Mouse (Mus musculus) liver, embryonic 16.5 days (tissue): Measurements from ENCODE around the gene Itfg1. TPM values are rescaled to one million over a fixed set of nuclear protein-coding genes. Genes with fewer than 3 reads are reported as not detected.

Experiments
- ATAC-seq: fragments of 200-750 bp; cut with Nextera tagmentation; 2 replicates; pipeline ENCODE4 v1.8.0; 2017; ENCODE audit warnings: low read depth, mild to moderate bottlenecking, moderate number of reproducible peaks, moderate library complexity
- H3K27ac ChIP-seq: fragments of 300-500 bp; sonication (generic); 2 replicates; pipeline ENCODE4 v1.5.1; 2014; ENCODE audit warnings: mild to moderate bottlenecking, low read length
- H3K27me3 ChIP-seq: fragments of 300-500 bp; sonication (generic); 2 replicates; pipeline ENCODE4 v1.6.1; 2014; ENCODE audit warnings: low read depth, low read length, mixed read lengths; ENCODE audit not compliant: control insufficient read depth, insufficient read depth
- H3K36me3 ChIP-seq: fragments of 300-500 bp; sonication (generic); 2 replicates; pipeline ENCODE4 v1.6.1; 2014; ENCODE audit warnings: mild to moderate bottlenecking; ENCODE audit not compliant: control insufficient read depth, insufficient read depth
- H3K4me1 ChIP-seq: fragments of 300-500 bp; sonication (generic); 2 replicates; pipeline ENCODE4 v1.6.1; 2014; ENCODE audit warnings: low read depth, low read length, mixed read lengths; ENCODE audit not compliant: control insufficient read depth
- H3K4me2 ChIP-seq: fragments of 300-500 bp; sonication (generic); 2 replicates; pipeline ENCODE4 v1.6.1; 2014; ENCODE audit warnings: low read depth, low read length, mixed read lengths
- H3K4me3 ChIP-seq: fragments of 300-500 bp; sonication (generic); 2 replicates; pipeline ENCODE4 v1.5.1; 2014; ENCODE audit warnings: low read depth, mild to moderate bottlenecking, low read length
- H3K9ac ChIP-seq: fragments of 300-500 bp; sonication (generic); 2 replicates; pipeline ENCODE4 v1.6.1; 2014; ENCODE audit warnings: low read depth, low read length
- H3K9me3 ChIP-seq: fragments of 300-500 bp; sonication (generic); replicated peaks from 2 replicates; pipeline ENCODE4 v1.6.1; 2016; ENCODE audit warnings: low read length; ENCODE audit not compliant: control insufficient read depth
- WGBS: fragments of 180-500 bp; shearing (Covaris S2); extraction: QIAGEN DNeasy Blood & Tissue Kit; methylation state at CpG from one replicate; pipeline ENCODE4 v1.1.7; 2014; ENCODE audit not compliant: insufficient replicate concordance; 5-methylcytosine and 5-hydroxymethylcytosine counted together
- polyA plus RNA-seq: library from polyadenylated mRNA; unstranded; fragments of >200 nt; fragmentation: Nextera tagmentation; extraction: Ambion mirVana; gene quantifications from 2 replicates; pipeline ENCODE4 v1.2.1, GENCODE M21; 2015

Gene Itfg1
- polyA plus RNA-seq, 1 experiment from 2014 or later: 22.3 TPM

- 63% methylated on average over 4 of the region's 4 CpGs for WGBS
Measured at GRCm38 (mm10) chr8:85787909-85788308, 52.8 kb downstream of the Itfg1 start.

DNA sequence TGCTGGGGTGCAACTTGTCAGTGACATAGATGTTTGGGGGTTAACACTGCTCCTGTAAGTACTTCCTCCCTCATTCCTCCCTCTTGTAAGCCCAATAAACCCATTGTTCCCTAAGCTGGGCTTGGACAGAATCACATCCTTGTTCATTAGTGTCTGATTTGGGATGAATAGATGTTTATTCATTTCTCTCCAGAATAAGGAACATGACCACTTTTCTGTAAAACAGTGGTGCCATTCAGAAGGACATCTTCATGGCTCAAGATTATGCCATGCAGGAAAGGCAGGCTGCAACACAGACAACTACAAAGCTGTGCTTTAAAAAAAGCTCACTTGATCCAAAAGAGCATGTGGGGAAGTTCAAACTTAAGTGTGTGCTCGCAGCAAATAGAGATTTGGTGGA, 55.2 kb downstream of the Itfg1 start:
- H3K9me3 ChIP-seq: no peaks in the 10 kb centered on the region
- H3K9ac ChIP-seq: no peak overlapping the region
- no peak for ATAC-seq
- H3K4me1 ChIP-seq: no peaks in the 10 kb centered on the region
- no peak overlapping the region for H3K27ac ChIP-seq
- H3K27me3 ChIP-seq: no peaks in the 10 kb centered on the region
- 53% methylated on average over 1 of the region's 1 CpGs for WGBS
- no peak overlapping the region for H3K4me3 ChIP-seq
- H3K36me3 ChIP-seq: no peaks in the 10 kb centered on the region
- no peak overlapping the region for H3K4me2 ChIP-seq

More at GRCm38 (mm10) chr8:85787909-85788308, 52.8 kb downstream of the Itfg1 start:
- H3K27ac ChIP-seq: no peak overlapping the region
- no peaks in the 10 kb centered on the region for H3K36me3 ChIP-seq
- H3K4me2 ChIP-seq: no peak overlapping the region
- no peak overlapping the region for H3K4me3 ChIP-seq
- no peak for ATAC-seq
- H3K9me3 ChIP-seq: no peaks in the 10 kb centered on the region
- no peaks in the 10 kb centered on the region for H3K27me3 ChIP-seq
- H3K9ac ChIP-seq: no peak overlapping the region
- no peaks in the 10 kb centered on the region for H3K4me1 ChIP-seq

- 53% methylated on average over 1 of the region's 1 CpGs for WGBS
- no peak overlapping the region for H3K4me3 ChIP-seq
- ATAC-seq: no peak
- no peak overlapping the region for H3K9ac ChIP-seq
- H3K36me3 ChIP-seq: no peaks in the 10 kb centered on the region
- no peak overlapping the region for H3K4me2 ChIP-seq
- no peaks in the 10 kb centered on the region for H3K9me3 ChIP-seq
- H3K27me3 ChIP-seq: no peaks in the 10 kb centered on the region
- H3K27ac ChIP-seq: no peak overlapping the region
- no peaks in the 10 kb centered on the region for H3K4me1 ChIP-seq
Measured at GRCm38 (mm10) chr8:85783871-85784270, 56.9 kb downstream of the Itfg1 start.

- Histone ChIP-seq H3K9me3 (no peaks in the 10 kb centered on the region), H3K27me3 (no peaks in the 10 kb centered on the region), H3K4me3 (no peak overlapping the region), H3K4me2 (no peak overlapping the region), H3K36me3 (no peaks in the 10 kb centered on the region), H3K4me1 (no peaks in the 10 kb centered on the region), H3K9ac (no peak overlapping the region), H3K27ac (no peak overlapping the region)
- 72% methylated on average over 3 of the region's 3 CpGs for WGBS
- ATAC-seq: no peak
Measured at GRCm38 (mm10) chr8:85780091-85780490, 60.6 kb downstream of the Itfg1 start.

GRCm38 (mm10) chr8:85745053-85745452, 95.7 kb downstream of the Itfg1 start:
- ATAC-seq: no peak
- Histone ChIP-seq H3K4me3 (no peak overlapping the region), H3K9me3 (no peaks in the 10 kb centered on the region), H3K9ac (no peak overlapping the region), H3K4me2 (no peak overlapping the region), H3K27me3 (no peaks in the 10 kb centered on the region), H3K27ac (no peak overlapping the region), H3K36me3 (no peaks in the 10 kb centered on the region; the same call in 1 of the 2 replicates), H3K4me1 (no peaks in the 10 kb centered on the region)
- WGBS: 66% methylated on average over 2 of the region's 2 CpGs

GRCm38 (mm10) chr8:85730545-85730944, 110.2 kb downstream of the Itfg1 start:
- H3K27me3 ChIP-seq: no peaks in the 10 kb centered on the region
- H3K9ac ChIP-seq: no peak overlapping the region
- H3K36me3 ChIP-seq: no peaks in the 10 kb centered on the region
- H3K4me3 ChIP-seq: no peak overlapping the region
- 71% methylated on average over 3 of the region's 3 CpGs for WGBS
- ATAC-seq: no peak
- H3K27ac ChIP-seq: no peak overlapping the region
- H3K4me1 ChIP-seq: no peaks in the 10 kb centered on the region
- no peak overlapping the region for H3K4me2 ChIP-seq
- H3K9me3 ChIP-seq: no peaks in the 10 kb centered on the region

GRCm38 (mm10) chr8:85717271-85717670, 123.5 kb downstream of the Itfg1 start:
- no peaks in the 10 kb centered on the region for H3K27me3 ChIP-seq
- 72% methylated on average over 5 of the region's 5 CpGs for WGBS
- no peak overlapping the region for H3K4me3 ChIP-seq
- no peak overlapping the region for H3K27ac ChIP-seq
- no peaks in the 10 kb centered on the region for H3K36me3 ChIP-seq
- H3K4me1 ChIP-seq: no peaks in the 10 kb centered on the region
- no peak overlapping the region for H3K4me2 ChIP-seq
- no peak for ATAC-seq
- no peaks in the 10 kb centered on the region for H3K9me3 ChIP-seq
- no peak overlapping the region for H3K9ac ChIP-seq

DNA sequence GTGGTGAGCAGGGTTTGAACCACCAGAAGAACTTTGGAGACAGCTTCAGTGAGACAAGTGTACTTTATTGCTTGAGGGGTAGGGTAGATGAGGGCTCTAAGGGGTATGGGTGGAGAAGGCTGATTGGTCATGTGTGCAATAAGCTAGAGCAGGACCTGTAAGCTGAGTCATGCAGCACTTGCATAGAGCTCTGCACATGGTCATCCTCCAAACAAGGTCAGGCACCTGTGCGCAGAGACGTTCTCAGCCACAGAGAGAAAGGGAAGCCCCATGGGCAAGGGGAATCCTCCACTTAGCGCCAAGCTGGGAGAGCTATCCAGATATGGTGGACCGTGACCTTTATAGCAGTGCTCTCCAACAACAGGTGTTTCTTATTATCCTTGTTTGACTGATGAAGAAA, 124.0 kb downstream of the Itfg1 start:
- H3K4me3 ChIP-seq: no peak overlapping the region
- no peaks in the 10 kb centered on the region for H3K9me3 ChIP-seq
- no peak for ATAC-seq
- no peak overlapping the region for H3K9ac ChIP-seq
- no peak overlapping the region for H3K27ac ChIP-seq
- H3K4me1 ChIP-seq: no peaks in the 10 kb centered on the region
- no peaks in the 10 kb centered on the region for H3K27me3 ChIP-seq
- H3K36me3 ChIP-seq: no peaks in the 10 kb centered on the region
- no peak overlapping the region for H3K4me2 ChIP-seq
- WGBS: 74% methylated on average over 4 of the region's 4 CpGs

DNA sequence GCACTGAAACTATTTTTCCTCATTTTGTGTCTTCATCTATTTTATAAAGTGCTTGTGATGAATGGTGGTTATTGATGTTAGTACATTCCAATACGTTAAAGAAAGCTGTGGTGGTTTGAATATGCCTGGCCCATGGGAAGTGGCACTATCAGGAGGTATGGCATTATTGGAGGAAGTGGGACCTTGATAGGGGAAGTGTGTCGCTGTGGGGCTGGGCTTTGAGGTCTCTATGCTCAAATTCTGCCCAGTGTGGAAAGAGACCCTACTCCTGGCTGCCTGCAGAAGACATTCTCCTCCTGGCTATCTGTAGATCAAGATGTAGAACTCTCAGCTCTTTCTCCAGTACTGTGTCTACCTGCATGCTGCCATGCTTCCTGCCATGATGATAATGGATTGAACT, 133.7 kb downstream of the Itfg1 start:
- no peaks in the 10 kb centered on the region for H3K36me3 ChIP-seq
- no peaks in the 10 kb centered on the region for H3K9me3 ChIP-seq
- ATAC-seq: no peak
- H3K4me3 ChIP-seq: no peak overlapping the region
- 47% methylated on average over 2 of the region's 2 CpGs for WGBS
- no peak overlapping the region for H3K4me2 ChIP-seq
- no peaks in the 10 kb centered on the region for H3K4me1 ChIP-seq
- H3K9ac ChIP-seq: no peak overlapping the region
- no peak overlapping the region for H3K27ac ChIP-seq
- H3K27me3 ChIP-seq: peaks cover 6% of the 10 kb centered on the region
